Mouse (Mus musculus) stomach, postnatal 0 days (tissue): ENCODE measurements at regions not wholly inside any gene's neighbourhood (a gene's known extent, or its start where the extent isn't known, plus 50 kb on each side); places are given as distances from the start of the nearest gene placed in this dataset.
"Not testable (repeated sequence)": the region's sequence is repeated elsewhere in the genome, so short reads cannot be mapped to it uniquely, and the experiment has no call there.

Experiments
- ATAC-seq: fragments of 200-750 bp; cut with Nextera tagmentation; 2 replicates; pipeline ENCODE4 v1.8.0; 2017; ENCODE audit not compliant: low FRiP score, low TSS enrichment
- DNase-seq: peaks from one replicate; pipeline ENCODE4 v3.0.0-alpha.2; 2016; ENCODE audit warnings: low spot score
- H3K27ac ChIP-seq: fragments of 300-500 bp; sonication (generic); replicated peaks from 2 replicates; pipeline ENCODE4 v1.5.1; 2014; ENCODE audit warnings: mild to moderate bottlenecking, control low read depth
- H3K27me3 ChIP-seq: fragments of 300-500 bp; sonication (generic); 2 replicates; pipeline ENCODE4 v1.6.1; 2014; ENCODE audit warnings: low read length; ENCODE audit not compliant: control insufficient read depth, insufficient read depth
- H3K36me3 ChIP-seq: fragments of 300-500 bp; sonication (generic); 2 replicates; pipeline ENCODE4 v1.6.1; 2014; ENCODE audit warnings: low read length, mixed read lengths; ENCODE audit not compliant: control insufficient read depth, insufficient read depth
- H3K4me1 ChIP-seq: fragments of 300-500 bp; sonication (generic); replicated peaks from 2 replicates; pipeline ENCODE4 v1.6.1; 2014; ENCODE audit warnings: antibody characterized with exemption; ENCODE audit not compliant: control insufficient read depth, insufficient read depth
- H3K4me2 ChIP-seq: fragments of 300-500 bp; sonication (generic); replicated peaks from 2 replicates; pipeline ENCODE4 v1.6.1; 2014; ENCODE audit warnings: low read depth, mild to moderate bottlenecking, control low read depth, moderate library complexity
- H3K4me3 ChIP-seq: fragments of 300-500 bp; sonication (generic); 2 replicates; pipeline ENCODE4 v1.5.1; 2014; ENCODE audit warnings: low read depth, low read length, control low read depth
- H3K9ac ChIP-seq: fragments of 300-500 bp; sonication (generic); 2 replicates; pipeline ENCODE4 v1.6.1; 2014; ENCODE audit warnings: mild to moderate bottlenecking, low read length, control low read depth, mixed read lengths
- H3K9me3 ChIP-seq: fragments of 300-500 bp; sonication (generic); 2 replicates; pipeline ENCODE4 v1.6.1; 2016; ENCODE audit warnings: low read length; ENCODE audit not compliant: control insufficient read depth
- CTCF ChIP-seq: IDR thresholded peaks from 2 replicates; pipeline ENCODE4 v1.5.1; 2016; ENCODE audit warnings: antibody characterized with exemption, low read depth, mild to moderate bottlenecking, moderate library complexity
- EP300 ChIP-seq: optimal IDR thresholded peaks from 2 replicates; pipeline ENCODE3; 2016; ENCODE audit warnings: antibody characterized with exemption
- WGBS: fragments of 180-500 bp; shearing (Covaris S2); extraction: QIAGEN DNeasy Blood & Tissue Kit; methylation state at CpG from one replicate; pipeline ENCODE4 v1.1.7; 2014; 5-methylcytosine and 5-hydroxymethylcytosine counted together

DNA sequence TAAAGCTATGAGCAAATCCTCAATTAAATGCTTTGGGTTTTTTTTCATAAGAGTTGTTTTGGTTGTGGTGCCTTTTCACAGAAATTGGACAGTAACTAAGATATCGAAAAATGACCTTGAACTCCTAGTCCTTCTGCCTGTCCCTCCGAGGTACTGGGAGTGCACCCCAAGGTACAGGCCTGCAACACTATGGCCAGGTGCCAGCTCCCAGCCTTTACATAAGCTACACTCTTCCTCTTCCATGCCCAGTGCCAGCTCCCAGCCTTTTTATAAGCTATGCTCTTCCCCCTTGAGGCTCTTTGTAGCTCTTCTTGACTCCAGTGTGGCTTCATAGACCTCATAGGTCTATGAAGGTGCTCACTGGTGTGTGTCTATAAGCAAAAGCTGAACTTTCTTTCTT, 155.2 kb downstream of the Melk start:
- ATAC-seq (no peak), DNase-seq (no peak)
- no peak overlapping the region for H3K4me3 ChIP-seq
- H3K9ac ChIP-seq, result no peak overlapping the region
- H3K4me2 ChIP-seq, result no peak overlapping the region
- H3K9me3 ChIP-seq, result no peaks in the 10 kb centered on the region
- no peaks in the 10 kb centered on the region for H3K36me3 ChIP-seq
- WGBS, result 87% methylated on average over 2 of the region's 2 CpGs
- no peaks in the 10 kb centered on the region for H3K27me3 ChIP-seq
- TF ChIP-seq CTCF (no peak), EP300 (no peak)
- no peak overlapping the region for H3K27ac ChIP-seq
- no peaks in the 10 kb centered on the region for H3K4me1 ChIP-seq

DNA sequence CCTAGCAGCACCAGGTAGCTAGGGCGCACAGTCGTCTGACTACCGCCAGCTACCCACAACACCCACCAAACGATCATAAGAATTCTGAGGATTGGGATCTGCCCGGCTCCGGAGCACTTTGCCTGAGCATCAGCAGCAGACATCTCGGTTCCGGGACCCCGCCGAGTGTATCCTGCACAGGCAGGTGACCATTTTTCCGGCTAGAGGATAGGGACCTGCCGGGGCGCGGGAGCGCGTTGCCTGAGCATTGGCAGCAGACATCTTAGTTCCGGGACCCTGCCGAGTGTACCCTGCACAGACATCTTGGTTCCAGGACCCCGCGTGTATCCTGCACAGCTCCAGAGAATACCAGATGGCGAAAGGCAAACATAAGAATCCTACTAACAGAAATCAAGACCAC, 172.8 kb downstream of the Melk start:
- H3K27ac ChIP-seq, DNase-seq, H3K4me1 ChIP-seq, H3K4me3 ChIP-seq, H3K9me3 ChIP-seq, ATAC-seq, H3K9ac ChIP-seq, H3K27me3 ChIP-seq, H3K4me2 ChIP-seq, H3K36me3 ChIP-seq: not testable (repeated sequence)
- 92% methylated on average over 21 of the region's 21 CpGs for WGBS
